Mouse (Mus musculus): ENCODE measurements at regions not wholly inside any gene's neighbourhood (a gene's known extent, or its start where the extent isn't known, plus 50 kb on each side); places are given as distances from the start of the nearest gene placed in this dataset.

DNA sequence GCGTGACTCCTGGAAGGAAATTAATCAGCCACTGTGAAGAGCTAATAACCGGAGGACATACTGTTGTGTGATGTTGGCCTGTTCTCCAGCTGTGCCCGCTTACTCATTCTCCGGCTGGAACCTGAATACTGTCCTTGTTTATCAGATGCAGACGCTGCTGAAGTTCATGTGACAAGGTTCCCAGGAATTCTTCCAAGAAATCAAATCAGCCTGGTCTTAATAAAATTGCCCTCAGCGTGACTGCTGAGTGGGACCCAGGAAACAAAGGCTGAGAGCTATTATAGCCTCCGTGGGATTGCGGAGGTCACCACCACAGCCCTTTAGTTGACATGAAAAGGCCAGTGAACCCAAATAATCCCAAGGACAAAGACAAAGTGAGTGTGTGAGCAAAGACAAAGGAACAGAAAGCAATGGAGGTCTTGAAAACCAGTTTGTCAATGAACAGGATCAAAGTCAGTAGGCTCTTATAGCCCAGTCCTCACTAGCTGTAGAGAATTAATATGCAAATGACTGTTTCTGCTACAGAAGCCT, 460.9 kb upstream of the Intu start:
- no peak for DNase-seq (ENCODE audit: low spot score)

DNA sequence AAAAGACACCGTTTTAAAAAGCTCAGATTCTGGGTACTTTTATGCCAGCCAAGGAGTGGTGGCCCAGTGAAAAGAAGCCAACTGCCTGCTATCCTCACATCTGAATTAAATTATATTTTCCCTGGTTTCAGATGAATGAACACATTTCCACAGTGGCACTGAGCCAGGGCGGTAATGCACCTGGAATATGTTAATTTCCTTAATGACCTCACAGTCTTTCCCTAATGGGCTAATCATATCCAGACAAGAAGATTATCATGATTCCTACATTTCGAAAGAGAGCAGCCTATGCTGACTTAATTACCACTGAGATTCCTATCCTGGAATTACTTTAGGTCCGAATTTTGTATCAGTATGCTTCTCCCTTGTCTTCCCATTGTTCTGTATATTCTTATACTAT, 454.3 kb upstream of the Intu start:
- DNase-seq (ENCODE audit: low spot score): no peak

DNA sequence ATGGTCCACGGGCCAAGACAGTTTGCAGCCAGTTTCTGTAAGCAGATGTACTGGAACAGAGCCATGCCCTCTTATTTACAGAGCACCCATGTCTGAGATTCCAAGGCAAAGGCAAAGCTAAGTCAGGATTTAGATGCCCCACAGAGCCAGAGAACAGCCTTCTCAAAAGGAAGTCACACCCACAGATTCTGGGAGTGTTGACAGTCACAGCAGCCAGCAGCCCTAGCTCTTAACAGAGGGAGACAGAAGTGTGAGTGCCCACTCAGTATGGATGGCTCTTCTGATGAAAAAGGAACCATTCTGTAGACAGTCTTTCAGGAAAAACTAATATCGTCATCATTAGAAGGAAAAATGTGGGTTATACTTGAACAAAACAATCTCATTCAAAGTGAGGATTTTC, 446.0 kb upstream of the Intu start:
- DNase-seq (ENCODE audit: low spot score): no peak

DNA sequence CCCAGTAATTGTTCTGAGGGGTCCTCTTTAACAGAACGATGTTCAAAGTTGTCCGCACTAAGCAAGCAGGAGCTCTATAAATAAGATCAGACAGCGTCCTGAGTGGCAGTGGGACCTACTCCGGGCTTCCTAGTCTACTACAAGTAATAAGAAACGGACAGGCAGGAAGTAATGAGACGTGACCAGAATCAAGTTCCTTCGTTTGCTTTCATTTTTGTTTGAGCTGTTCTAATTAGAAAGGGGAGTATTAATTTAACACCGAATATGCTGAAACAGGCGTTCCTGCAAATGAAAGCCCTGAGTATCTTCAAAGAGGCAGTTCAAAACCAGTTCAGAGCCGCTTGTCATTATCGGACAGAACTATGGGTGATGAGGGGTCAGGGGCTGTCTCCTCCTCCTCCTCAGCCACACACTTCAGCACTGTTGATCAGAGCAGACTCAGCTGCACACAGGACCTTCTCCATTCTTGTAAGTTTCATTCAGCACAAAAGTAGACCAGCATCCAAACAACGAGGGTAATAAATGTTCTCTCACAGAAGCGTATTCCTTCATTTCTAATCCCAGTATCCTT, 439.2 kb upstream of the Intu start:
- no peak for DNase-seq (ENCODE audit: low spot score)

DNA sequence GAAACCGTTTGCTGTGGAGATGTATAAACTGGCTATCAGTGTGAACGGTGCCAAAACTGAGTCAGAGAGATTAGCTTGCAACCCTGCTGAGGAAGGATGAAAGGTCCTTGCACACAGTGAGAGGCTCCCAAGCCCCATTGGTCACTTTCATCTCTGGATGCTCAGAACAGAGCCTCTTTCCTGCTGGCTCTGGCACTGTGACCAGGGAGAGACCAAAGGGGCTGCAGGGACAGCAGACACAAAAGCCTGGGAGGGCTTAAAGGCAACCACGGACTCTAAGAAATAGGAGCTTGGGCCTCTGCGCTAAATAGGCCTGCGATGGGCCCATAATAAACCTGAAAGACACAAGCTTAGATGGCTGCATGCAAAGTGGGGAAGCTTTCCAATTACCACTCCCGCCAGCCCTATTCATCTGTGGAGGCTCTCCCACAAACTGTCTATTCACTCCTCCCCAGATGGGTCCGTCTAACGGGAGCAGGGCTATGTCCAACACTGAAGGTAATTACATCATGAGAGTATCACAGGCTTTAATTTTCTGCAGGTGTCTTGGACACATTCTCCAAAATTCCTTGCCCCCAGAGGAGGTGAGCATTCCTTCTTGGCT, 438.2 kb upstream of the Intu start:
- DNase-seq (ENCODE audit: low spot score): no peak

DNA sequence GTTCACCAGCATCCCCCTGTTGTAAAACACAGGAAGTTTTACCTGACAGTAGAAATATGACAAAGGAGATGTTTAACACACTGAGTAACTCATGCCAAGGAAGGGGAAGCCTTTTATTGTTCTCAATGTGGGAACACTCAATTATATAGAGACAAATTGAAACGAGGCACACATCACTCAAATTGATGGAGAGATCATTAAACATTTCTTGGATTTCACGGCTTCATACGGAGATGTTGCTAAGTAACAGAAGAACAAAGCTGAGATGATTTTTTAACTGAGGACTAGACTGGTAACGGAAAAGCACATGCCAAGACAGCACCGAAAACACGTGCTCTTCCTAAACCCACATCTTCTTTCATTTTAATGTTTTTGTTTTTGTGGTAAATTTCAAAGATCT, 437.0 kb upstream of the Intu start:
- no peak for DNase-seq (ENCODE audit: low spot score)

DNA sequence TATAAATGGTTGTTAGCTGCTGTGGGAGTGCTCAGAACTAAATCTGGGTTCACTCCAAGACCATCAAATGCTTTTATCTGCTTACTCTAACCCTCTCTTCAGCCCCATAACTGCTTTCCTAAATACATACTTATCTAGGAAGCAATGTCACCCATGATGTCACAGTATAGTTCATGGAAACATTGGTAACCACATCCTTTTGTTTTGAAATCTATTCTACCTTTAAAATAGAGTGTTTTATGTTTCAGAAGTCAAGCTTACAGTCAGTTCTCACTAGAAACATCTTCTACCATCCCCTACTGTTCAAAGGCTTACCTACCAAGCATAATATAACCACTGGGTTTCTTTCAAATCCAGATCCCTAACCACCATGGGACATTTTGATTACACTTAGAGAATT, 436.4 kb upstream of the Intu start:
- no peak for DNase-seq (ENCODE audit: low spot score)

DNA sequence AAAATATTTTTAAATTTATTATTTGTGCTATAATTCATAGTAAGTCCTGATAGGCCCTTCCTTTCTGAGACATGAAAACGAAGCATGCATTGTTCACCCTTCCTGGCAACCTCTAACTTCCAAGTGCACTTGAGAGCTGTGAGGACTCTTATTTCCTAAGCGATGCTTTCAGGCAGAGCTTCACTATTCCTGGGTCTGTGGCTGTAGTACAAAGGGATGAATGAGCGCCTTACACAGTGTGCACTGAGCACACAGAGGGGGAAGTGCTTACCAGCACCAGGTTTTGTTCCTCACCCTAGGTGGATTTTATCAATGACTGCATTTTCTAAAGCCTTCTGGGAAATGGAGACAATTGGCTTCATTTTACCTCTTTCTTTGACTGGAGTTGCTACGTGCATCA, 428.4 kb upstream of the Intu start:
- no peak for DNase-seq (ENCODE audit: low spot score)

DNA sequence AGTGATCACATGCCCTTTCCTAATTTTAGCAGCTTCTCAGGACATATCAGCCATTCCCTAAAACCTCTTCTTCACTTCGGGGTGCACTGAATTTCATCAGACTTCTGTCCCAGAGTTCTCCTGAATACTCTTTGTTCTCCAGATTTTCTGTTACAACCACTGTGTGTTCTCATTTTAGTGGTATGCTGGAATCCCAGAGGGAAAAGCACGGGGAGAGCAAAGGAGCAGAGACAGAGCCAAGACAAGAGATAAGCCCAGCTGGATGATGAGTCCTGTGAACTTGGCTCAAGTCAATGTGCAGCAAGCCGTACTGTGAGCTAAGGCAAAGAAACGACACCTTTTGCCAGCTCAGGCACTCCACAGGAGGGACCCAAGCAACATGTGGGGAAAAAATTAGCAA, 416.3 kb upstream of the Intu start:
- DNase-seq (ENCODE audit: low spot score): no peak

DNA sequence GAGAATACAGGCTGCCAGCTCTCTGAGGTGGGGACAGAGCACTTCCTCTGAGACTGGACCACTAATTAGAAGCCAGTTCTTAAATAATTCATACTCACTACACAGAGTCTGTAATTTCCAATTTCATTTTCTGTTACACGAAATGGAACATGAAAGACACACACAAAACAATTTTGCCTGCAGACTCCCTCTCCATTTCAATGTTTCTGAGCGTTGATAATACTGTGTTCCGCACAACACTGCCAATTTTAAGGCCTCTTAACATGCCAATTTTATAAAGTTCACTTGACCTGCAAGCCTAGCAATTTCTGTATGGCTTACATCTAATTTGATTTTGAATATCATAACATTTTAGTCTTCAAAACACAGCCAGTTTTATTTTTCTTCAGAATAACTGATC, 412.5 kb upstream of the Intu start:
- no peak for DNase-seq (ENCODE audit: low spot score)

DNA sequence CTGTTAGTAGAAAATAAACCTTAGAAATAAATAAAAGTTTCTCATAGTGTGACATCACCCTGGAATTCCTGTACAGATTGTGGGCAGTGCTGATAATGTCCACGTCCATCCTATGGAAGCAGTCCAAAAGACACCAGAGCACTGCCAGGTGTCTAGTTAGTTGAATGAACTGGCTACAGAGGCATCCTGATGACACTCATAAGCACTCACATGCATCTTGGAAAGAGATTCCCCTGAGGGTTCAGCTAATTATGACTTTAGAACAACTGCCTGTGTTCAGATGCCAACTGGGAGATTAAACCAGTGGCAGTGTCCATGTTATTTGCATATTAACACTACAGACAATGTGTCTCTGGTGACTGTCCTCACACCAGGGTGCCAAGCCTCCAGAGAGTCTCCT, 411.6 kb upstream of the Intu start:
- no peak for DNase-seq (ENCODE audit: low spot score)

DNA sequence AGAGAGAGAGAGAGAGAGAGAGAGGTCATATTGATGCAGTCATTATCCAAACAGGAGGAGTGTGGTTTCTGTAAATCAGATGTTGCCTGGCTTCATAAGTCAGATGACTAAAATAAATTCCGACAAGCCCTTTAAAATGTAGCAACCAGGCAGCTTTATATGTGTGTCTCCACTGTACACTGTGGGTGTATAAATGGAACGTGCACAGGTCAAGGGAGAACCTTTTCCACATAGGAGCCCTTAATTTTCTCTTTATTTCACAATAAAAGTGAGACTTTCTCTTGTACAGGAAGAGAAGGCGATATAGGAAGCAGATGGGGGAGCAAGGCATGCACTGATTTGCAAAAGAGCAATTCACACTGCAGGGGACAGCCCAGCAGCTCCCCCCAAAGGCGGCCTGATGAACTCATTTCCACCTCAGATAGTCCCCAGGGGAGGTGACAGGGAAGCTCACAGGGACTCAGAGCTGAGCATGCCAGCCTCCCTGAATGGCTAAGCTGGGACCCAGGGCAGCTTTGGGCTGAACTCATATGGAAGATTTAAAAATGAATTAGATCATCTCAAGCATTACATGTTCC, 410.7 kb upstream of the Intu start:
- DNase-seq (ENCODE audit: low spot score): no peak

DNA sequence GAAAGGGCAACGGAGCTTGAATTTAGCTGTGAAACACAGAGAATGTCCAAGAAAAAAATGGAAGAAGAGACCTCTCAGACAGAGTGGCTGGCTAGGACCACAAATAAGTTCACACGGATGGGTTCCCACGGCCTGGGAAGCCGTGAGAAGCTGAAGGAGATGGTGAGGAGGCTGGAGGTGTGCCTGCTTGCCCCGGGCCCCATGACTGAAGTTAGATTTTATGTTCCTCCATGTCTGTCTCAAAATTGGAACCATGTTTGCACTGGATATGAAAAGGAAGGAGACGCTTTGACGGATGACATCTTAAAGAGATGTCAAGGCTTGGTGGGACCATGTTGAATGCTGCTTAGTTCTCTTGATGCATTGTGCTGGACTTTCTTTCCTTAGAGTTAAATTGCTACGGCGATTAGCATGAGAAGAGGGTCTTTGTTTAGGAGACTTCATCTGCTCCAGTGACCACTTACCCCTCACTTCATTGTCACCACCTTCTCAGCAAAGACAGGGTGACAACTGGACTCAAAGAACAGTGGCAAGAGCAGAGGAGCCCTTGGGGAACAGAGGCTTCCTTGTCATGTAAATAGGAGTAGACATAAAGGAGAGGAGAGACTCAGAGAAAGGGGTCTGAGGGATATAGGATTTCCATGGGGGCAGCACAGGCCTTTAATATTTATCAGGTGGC, 407.4 kb upstream of the Intu start:
- DNase-seq (ENCODE audit: low spot score): no peak

DNA sequence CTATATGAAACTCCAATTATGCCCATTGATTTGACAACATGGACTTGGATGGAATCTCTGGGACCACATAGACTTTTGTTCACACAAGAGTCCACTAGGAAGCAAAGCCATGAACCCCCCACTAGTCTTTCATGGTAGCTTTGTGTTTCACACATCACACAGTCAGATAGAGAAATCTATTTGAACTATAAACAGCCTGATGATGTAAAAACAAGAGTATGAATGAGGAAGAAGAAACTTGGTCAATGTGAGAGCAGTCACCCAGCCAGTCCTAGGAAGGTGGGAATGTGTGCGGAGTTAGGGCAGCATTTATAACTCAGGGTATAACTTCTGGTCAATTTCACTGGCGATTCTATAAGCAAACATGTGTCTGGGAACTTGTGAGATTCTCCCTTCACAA, 404.2 kb upstream of the Intu start:
- no peak for DNase-seq (ENCODE audit: low spot score)

DNA sequence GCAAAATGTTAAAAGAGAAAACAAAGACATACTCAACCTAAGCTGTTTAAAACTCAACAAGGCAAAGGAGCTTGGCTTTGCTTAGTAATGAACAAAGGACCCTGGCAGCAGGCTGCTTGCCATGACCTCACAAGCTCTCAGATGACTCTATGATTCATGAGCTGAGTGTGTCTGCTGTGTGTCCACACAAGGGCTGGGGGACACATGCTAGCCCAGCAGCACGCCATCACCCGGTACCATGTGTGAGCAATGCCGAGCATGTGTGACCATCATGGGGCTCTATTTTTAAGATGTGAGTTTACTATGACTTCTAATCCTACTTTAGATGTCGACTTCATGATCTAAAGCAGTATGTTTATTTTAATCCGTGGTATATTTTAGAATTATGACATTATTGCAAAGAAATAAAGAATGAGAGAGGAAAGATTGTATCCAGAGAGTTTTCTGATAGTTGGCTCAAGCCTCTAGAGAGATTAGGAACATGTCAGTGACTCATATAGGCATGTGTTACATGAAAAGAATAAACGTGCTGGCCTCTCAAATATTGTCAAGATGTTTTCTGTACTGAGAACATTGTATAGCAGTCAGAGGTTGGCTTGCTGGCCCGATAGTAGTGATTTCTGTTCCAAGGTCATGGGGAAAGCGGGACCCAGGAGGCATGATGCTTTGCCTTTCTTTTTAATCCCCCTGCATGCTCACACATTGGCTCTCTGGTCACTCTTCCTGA, 400.1 kb upstream of the Intu start:
- DNase-seq (ENCODE audit: low spot score): no peak

DNA sequence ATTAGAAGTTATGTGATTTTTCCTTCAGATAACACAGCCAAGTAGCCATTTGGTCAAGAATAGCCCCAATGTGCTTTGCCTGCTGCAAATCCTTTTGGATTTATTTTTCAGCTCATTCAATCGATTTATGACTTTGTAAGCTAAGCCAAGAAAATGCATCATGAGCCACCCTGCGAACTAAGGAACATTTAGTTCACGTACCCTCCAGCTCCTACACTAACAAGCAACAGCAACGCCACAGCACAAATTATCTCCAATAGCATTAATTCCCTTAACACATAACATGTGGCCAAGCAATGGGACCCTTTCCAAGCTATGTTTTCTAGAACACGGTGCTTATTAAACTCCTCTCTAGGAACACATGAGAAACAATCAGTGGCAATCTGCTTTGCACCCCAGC, 392.4 kb upstream of the Intu start:
- no peak for DNase-seq (ENCODE audit: low spot score)

DNA sequence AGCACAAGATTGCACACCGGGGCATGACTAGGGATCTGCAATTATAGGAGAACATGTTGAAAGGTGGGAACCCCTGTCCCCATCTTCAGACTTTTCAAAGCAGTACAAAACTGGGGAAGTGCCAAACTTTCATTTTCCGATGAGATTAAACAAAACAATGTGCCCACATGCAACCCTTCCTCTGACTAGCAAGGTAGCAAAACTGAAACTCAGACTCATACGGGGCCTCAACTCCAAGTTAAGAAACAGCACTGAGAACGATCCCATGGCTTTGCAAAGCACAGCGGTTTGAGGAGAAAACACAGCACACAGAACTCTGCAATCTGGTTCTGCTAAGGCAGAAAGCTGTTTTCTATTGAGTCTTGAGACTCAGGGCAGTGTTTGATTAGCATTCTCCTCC, 388.9 kb upstream of the Intu start:
- no peak for DNase-seq (ENCODE audit: low spot score)

DNA sequence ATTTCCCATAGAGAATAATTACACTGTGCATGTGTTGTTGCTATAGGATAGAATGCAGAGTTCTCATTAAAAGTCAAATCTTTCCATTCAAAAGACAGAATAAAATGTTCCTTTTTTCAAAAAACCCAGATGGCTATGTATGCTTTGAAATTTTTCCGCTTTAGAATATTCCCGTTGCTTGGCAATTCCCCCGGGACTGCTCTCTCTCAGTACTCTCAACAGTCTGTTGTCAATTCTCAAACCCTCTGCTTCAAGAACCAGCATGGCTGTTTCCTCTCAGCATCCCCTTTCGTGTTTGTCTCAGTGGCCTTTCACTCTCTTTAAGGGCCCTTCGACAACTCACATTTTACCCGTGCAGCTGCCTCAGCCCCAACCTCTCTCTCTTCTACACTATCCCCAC, 372.5 kb upstream of the Intu start:
- DNase-seq (ENCODE audit: low spot score): no peak

DNA sequence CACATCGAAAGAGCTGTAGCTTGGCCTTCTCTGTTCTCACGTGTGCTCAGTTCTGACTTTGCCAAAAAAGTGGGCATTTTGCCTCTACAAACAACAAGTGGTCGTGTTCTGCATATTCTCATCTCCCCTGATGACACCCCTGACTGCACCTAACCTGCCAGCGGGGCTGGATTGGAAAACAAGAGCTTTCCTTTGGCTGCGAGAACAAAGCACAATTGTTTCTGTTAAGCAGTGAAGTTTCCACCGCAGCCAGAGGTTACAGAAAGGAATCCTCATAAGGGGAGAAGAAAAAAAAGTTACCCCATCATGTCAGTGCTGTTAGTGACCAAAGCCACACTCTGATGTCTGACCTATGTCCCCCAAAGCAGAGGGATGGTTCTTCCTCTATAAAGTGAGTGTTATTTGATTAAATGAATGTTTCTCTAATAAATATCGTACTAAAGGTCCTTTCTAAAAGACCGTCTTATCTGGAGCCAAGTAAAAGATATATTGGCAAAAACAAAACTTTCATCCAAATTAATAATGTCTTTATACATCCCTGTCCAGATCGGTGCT, 371.4 kb upstream of the Intu start:
- no peak for DNase-seq (ENCODE audit: low spot score)

DNA sequence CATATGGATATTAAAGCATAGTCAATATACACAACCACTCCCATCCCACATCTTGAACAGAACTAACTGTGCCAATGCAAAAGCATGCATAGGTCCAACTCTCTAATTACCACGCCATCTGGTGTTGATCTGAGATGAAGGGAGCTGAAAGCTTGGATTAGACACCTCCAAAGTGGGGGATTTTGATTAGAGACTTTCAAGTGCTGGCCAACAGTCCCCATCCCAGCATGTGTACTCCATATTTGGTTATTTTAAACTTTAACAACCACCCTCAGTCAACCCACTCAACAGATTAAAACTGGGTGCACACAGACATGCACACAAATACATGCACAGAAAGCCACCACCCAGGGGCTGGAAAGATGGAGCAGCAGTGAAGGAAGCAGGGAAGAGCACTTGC, 366.9 kb upstream of the Intu start:
- DNase-seq (ENCODE audit: low spot score): no peak

DNA sequence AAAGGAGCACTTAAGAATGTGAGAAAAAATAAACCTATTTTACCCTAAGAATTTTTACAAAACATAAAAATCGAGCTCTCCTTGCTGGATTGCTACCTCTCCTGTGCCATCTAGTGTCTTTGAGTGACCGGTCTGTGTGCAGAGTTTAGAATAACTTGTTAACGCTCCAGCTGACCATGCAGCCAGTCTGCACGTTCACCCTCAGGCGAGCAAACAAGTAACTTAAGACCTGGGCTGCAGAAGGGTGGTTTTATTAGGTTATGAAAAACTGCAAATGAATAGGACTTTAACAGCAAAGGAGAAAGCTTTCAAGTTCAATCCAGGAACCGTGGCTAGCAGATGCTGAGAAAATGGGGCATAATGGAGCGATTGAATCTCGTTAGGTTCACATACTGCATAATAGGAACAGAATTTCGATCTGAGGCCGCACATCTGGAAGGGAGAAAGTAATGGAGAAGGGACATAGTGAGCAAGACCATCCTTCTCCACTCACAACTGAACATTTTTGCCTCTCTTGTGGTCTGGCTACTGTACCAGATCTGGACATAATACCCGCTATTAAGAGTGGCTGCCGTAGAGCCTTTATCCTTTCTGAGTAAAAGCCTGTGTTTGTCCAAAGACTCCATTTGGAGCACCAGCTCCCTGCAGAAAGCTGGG, 363.0 kb upstream of the Intu start:
- DNase-seq (ENCODE audit: low spot score): no peak

DNA sequence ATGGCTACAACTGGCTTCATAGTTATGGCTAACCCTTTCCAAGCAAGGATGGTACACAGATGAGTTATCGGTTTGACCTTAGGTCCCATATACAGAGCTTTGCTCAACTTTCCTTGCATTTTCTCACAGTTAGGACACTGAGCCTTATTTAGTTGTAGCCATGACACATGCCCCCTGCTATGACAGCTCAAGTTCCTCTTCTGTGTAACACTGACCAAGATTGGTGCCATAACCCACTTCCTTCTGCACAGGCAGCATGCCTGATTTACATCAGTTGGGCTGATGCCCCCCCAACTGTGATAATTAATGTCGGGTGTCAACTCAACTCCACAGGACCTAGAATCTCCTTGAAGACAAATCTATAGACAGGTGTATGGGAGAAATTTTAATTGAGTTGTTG, 361.5 kb upstream of the Intu start:
- no peak for DNase-seq (ENCODE audit: low spot score)
